Mouse (Mus musculus) heart, adult 2 months (tissue): ENCODE data around the gene Arhgap40. TPM values are rescaled to one million over a fixed set of nuclear protein-coding genes. Genes with fewer than 3 reads are reported as not detected.
A peak's percentile ranks its signal among the peaks of the same experiment; 100 is the strongest.

ENCODE experiments used
- DNase-seq, 2 experiments: peaks; one replicate each; pipeline ENCODE4 v3.0.0; 2021
- H3K27ac ChIP-seq: fragments of 200-600 bp; 2 replicates; pipeline ENCODE4 v1.8.1; 2022
- H3K27me3 ChIP-seq: fragments of 200-500 bp; 2 replicates; pipeline ENCODE4 v1.6.1; 2012; ENCODE audit warnings: mild to moderate bottlenecking, low read length, inconsistent platforms, mixed read lengths; ENCODE audit not compliant: control insufficient read depth, insufficient read depth
- H3K36me3 ChIP-seq: fragments of 200-500 bp; 2 replicates; pipeline ENCODE4 v1.6.1; 2012; ENCODE audit warnings: low read length, inconsistent platforms; ENCODE audit not compliant: control insufficient read depth, insufficient read depth
- H3K4me1 ChIP-seq: fragments of 200-500 bp; 2 replicates; pipeline ENCODE4 v1.6.1; 2011; ENCODE audit warnings: low read length; ENCODE audit not compliant: control insufficient read depth, insufficient read depth
- H3K4me3 ChIP-seq: fragments of 200-600 bp; 2 replicates; pipeline ENCODE4 v1.8.1; 2022
- H3K79me2 ChIP-seq: fragments of 200-500 bp; replicated peaks from 2 replicates; pipeline ENCODE4 v1.6.1; 2012; ENCODE audit warnings: mild to moderate bottlenecking, inconsistent platforms, low read length, moderate library complexity, mixed read lengths; ENCODE audit not compliant: control insufficient read depth, insufficient read depth
- H3K9ac ChIP-seq: fragments of 200-500 bp; 2 replicates; pipeline ENCODE4 v1.6.1; 2012; ENCODE audit warnings: low read depth, mild to moderate bottlenecking, control low read depth, inconsistent platforms, low read length, mixed read lengths
- CTCF ChIP-seq: fragments of 200-600 bp; IDR thresholded peaks from 2 replicates; pipeline ENCODE4 v1.8.1; 2022; ENCODE audit warnings: antibody characterized with exemption, mild to moderate bottlenecking, moderate library complexity
- EP300 ChIP-seq: fragments of 200-500 bp; IDR thresholded peaks from 2 replicates; pipeline ENCODE4 v1.6.1; 2011; ENCODE audit warnings: low read depth, low read length, control low read depth; ENCODE audit not compliant: insufficient read depth
- POLR2A ChIP-seq: fragments of 200-500 bp; IDR thresholded peaks from 2 replicates; pipeline ENCODE4 v1.6.1; 2011; ENCODE audit warnings: mild to moderate bottlenecking, low read depth, low read length, control low read depth; ENCODE audit not compliant: insufficient read depth
- WGBS: fragments of 180-500 bp; shearing (Covaris S2); methylation state at CpG from one replicate; pipeline ENCODE4 v1.1.7; 2018; 5-methylcytosine and 5-hydroxymethylcytosine counted together
- intact Hi-C: fragments of 180-260 bp; cut with DNase I; formaldehyde crosslinking; loops from one replicate; pipeline ENCODE4 v1.15.1; 2025
- polyA plus RNA-seq: library from polyadenylated mRNA; depleted of rRNA; stranded (reverse); fragments of >200 nt; gene quantifications from 2 replicates; pipeline ENCODE4 v1.2.3, GENCODE M21; 2012
- total RNA-seq, 2 experiments: library from RNA; stranded (reverse); gene quantifications; 2 replicates each; pipeline ENCODE4 v1.2.3; 2021

Gene Arhgap40
- total and polyA plus RNA-seq, 3 experiments = 0.06 TPM; not detected in 2

DNA sequence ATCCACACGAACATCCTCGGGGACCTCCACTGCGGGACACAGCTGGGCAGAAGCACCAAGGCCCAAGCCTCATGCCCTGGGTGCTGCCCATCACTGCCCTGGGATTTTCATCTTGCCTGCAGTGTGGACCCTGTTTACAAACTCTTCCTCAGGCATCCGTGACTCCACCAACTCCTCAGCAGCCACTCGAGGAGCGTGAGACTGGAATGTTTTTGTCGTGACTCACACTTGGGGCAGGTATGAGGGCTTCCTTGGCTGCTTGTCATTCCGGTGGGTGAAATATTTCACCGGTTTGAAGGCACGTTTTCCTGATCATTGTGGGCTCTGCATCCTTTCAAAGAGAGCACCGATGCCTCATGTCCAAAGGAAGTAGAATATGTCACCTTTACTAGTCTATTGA is 6.5 kb downstream of the Arhgap40 start:
- Histone ChIP-seq H3K79me2 (no peaks in the 10 kb centered on the region), H3K4me1 (no peaks in the 10 kb centered on the region), H3K4me3 (no peak overlapping the region), H3K36me3 (no peaks in the 10 kb centered on the region), H3K9ac (no peak overlapping the region), H3K27ac (no peak overlapping the region), H3K27me3 (no peaks in the 10 kb centered on the region)
- TF ChIP-seq EP300 (no peak), CTCF (no peak), POLR2A (no peak)
- intact Hi-C loops = no loop called here
- no peak for DNase-seq
- WGBS = 64% methylated on average over 11 of the region's 11 CpGs

GRCm38 (mm10) chr2:158519800-158520199 is 7.2 kb downstream of the Arhgap40 start:
- H3K79me2 ChIP-seq = no peaks in the 10 kb centered on the region
- H3K4me1 ChIP-seq = no peaks in the 10 kb centered on the region
- DNase-seq = no peak
- no peak overlapping the region for H3K4me3 ChIP-seq
- H3K9ac ChIP-seq = no peak overlapping the region
- no peak overlapping the region for H3K27ac ChIP-seq
- no peaks in the 10 kb centered on the region for H3K27me3 ChIP-seq
- TF ChIP-seq EP300 (no peak), CTCF (no peak), POLR2A (no peak)
- WGBS = 80% methylated on average over 6 of the region's 6 CpGs
- intact Hi-C loops = no loop called here
- H3K36me3 ChIP-seq = no peaks in the 10 kb centered on the region

- Histone ChIP-seq H3K27ac (no peak overlapping the region), H3K4me1 (no peaks in the 10 kb centered on the region), H3K36me3 (no peaks in the 10 kb centered on the region), H3K4me3 (no peak overlapping the region), H3K27me3 (no peaks in the 10 kb centered on the region), H3K9ac (no peak overlapping the region), H3K79me2 (no peaks in the 10 kb centered on the region)
- no peak for DNase-seq
- no peak for TF ChIP-seq CTCF
- TF ChIP-seq POLR2A = no peak
- no peak for TF ChIP-seq EP300
- 56% methylated on average over 8 of the region's 8 CpGs for WGBS
- intact Hi-C loops = no loop called here
Measured at GRCm38 (mm10) chr2:158523060-158523459, 10.5 kb downstream of the Arhgap40 start.

- 58% methylated on average over 16 of the region's 16 CpGs for WGBS
- DNase-seq = peak in 1 of 2 experiments; percentile 18
- Histone ChIP-seq H3K36me3 (no peaks in the 10 kb centered on the region), H3K27ac (no peak overlapping the region), H3K79me2 (no peaks in the 10 kb centered on the region), H3K27me3 (no peaks in the 10 kb centered on the region), H3K4me1 (no peaks in the 10 kb centered on the region), H3K4me3 (no peak overlapping the region), H3K9ac (no peak overlapping the region)
- intact Hi-C loops = no loop called here
- TF ChIP-seq EP300 (no peak), CTCF (no peak), POLR2A (no peak)
Measured at GRCm38 (mm10) chr2:158524129-158524860, 11.7 kb downstream of the Arhgap40 start.

DNA sequence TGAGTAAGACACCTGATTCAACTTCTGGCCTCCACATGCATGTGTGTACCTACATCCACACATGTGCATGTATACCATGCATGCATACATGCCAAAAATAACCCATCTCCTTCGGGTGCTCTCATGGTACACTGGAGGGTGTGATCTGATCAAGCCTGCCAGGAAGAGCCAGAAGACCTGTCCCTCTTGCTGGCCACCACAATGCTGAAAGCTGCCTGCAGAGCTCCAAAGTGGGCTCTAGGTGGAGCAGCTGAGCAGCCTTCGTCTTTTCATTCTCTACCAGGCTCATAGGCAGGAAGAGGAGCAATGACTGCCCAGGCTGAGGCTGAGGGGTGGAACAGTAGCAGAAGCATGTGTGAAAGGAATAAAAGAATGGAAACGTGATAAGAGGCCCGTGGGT is 21.5 kb downstream of the Arhgap40 start:
- DNase-seq = peak; percentile 37 to 64

GRCm38 (mm10) chr2:158534559-158534958 is 22.0 kb downstream of the Arhgap40 start:
- no peak overlapping the region for H3K9ac ChIP-seq
- intact Hi-C loops = no loop called here
- WGBS = 73% methylated on average over 8 of the region's 8 CpGs

More for the DNA sequence above, 21.5 kb downstream of the Arhgap40 start:
- intact Hi-C loops = no loop called here
- no peaks in the 10 kb centered on the region; the same call in 1 of the 2 replicates for H3K27me3 ChIP-seq
- H3K4me3 ChIP-seq = no peak overlapping the region
- H3K27ac ChIP-seq = no peak overlapping the region
- no peaks in the 10 kb centered on the region for H3K79me2 ChIP-seq
- no peaks in the 10 kb centered on the region for H3K4me1 ChIP-seq
- no peaks in the 10 kb centered on the region for H3K36me3 ChIP-seq
- H3K9ac ChIP-seq = no peak overlapping the region
- 2% methylated on average over 4 of the region's 4 CpGs for WGBS
- TF ChIP-seq CTCF (peak; percentile 90), POLR2A (no peak)

More at GRCm38 (mm10) chr2:158534559-158534958, 22.0 kb downstream of the Arhgap40 start:
- H3K4me3 ChIP-seq = no peak overlapping the region
- DNase-seq = no peak
- no peak for TF ChIP-seq CTCF
- no peak for TF ChIP-seq EP300
- TF ChIP-seq POLR2A = no peak
- no peaks in the 10 kb centered on the region for H3K36me3 ChIP-seq
- H3K27ac ChIP-seq = no peak overlapping the region
- H3K79me2 ChIP-seq = no peaks in the 10 kb centered on the region
- no peaks in the 10 kb centered on the region for H3K4me1 ChIP-seq
- H3K27me3 ChIP-seq = no peaks in the 10 kb centered on the region; the same call in 1 of the 2 replicates
